Mouse (Mus musculus): ENCODE measurements around the gene Scpep1. TPM values are rescaled to one million over a fixed set of nuclear protein-coding genes. Genes with fewer than 3 reads are reported as not detected.
"Not testable (repeated sequence)": the region's sequence is repeated elsewhere in the genome, so short reads cannot be mapped to it uniquely, and the experiment has no call there.

Gene Scpep1
- polyA plus RNA-seq, 1 experiment from 2014 or later = 57.4 TPM

GRCm38 (mm10) chr11:88890904-88891303 is 64.4 kb downstream of the Scpep1 start:
- not testable (repeated sequence) for H3K4me2 ChIP-seq; H3K27me3 ChIP-seq (replicated peaks; ENCODE audit: control insufficient read depth, insufficient read depth, low read length); H3K9ac ChIP-seq (ENCODE audit: low read depth, low read length); ATAC-seq (replicated peaks; ENCODE audit: low FRiP score); H3K4me3 ChIP-seq (ENCODE audit: low read depth, low read length); H3K4me1 ChIP-seq (replicated peaks; ENCODE audit: control insufficient read depth, insufficient read depth, low read length); H3K36me3 ChIP-seq (ENCODE audit: control insufficient read depth, insufficient read depth, low read length); H3K27ac ChIP-seq (ENCODE audit: low read depth, low read length); DNase-seq (ENCODE audit: low spot score); H3K9me3 ChIP-seq (ENCODE audit: control insufficient read depth, low read length)
- 90% methylated on average over 6 of the region's 11 CpGs for WGBS

GRCm38 (mm10) chr11:88888996-88889395 is 66.3 kb downstream of the Scpep1 start:
- H3K36me3 ChIP-seq (ENCODE audit: control insufficient read depth, insufficient read depth, low read length) = no peaks in the 10 kb centered on the region
- 82% methylated on average over 2 of the region's 2 CpGs for WGBS
- DNase-seq (ENCODE audit: low spot score) (no peak), ATAC-seq (replicated peaks; ENCODE audit: low FRiP score) (no peak)
- H3K27ac ChIP-seq (ENCODE audit: low read depth, low read length) = no peak overlapping the region
- no peak overlapping the region for H3K4me2 ChIP-seq
- H3K4me3 ChIP-seq (ENCODE audit: low read depth, low read length) = no peak overlapping the region
- no peak overlapping the region for H3K9ac ChIP-seq (ENCODE audit: low read depth, low read length)
- no peaks in the 10 kb centered on the region for H3K27me3 ChIP-seq (replicated peaks; ENCODE audit: control insufficient read depth, insufficient read depth, low read length)
- H3K4me1 ChIP-seq (replicated peaks; ENCODE audit: control insufficient read depth, insufficient read depth, low read length) = no peaks in the 10 kb centered on the region
- no peaks in the 10 kb centered on the region for H3K9me3 ChIP-seq (ENCODE audit: control insufficient read depth, low read length)

- H3K9ac ChIP-seq (ENCODE audit: low read depth, low read length) = no peak overlapping the region
- H3K4me3 ChIP-seq (ENCODE audit: low read depth, low read length) = no peak overlapping the region
- H3K9me3 ChIP-seq (ENCODE audit: control insufficient read depth, low read length) = no peaks in the 10 kb centered on the region
- no peak overlapping the region for H3K27ac ChIP-seq (ENCODE audit: low read depth, low read length)
- no peaks in the 10 kb centered on the region for H3K27me3 ChIP-seq (replicated peaks; ENCODE audit: control insufficient read depth, insufficient read depth, low read length)
- no peaks in the 10 kb centered on the region for H3K36me3 ChIP-seq (ENCODE audit: control insufficient read depth, insufficient read depth, low read length)
- DNase-seq (ENCODE audit: low spot score) = no peak
- no peaks in the 10 kb centered on the region for H3K4me1 ChIP-seq (replicated peaks; ENCODE audit: control insufficient read depth, insufficient read depth, low read length)
- WGBS = 67% methylated on average over 8 of the region's 8 CpGs
- ATAC-seq (replicated peaks; ENCODE audit: low FRiP score) = no peak
- H3K4me2 ChIP-seq = no peak overlapping the region
These were observed 70.7 kb downstream of the Scpep1 start for GRCm38 (mm10) chr11:88884376-88885065.

- no peaks in the 10 kb centered on the region for H3K36me3 ChIP-seq (ENCODE audit: control insufficient read depth, insufficient read depth, low read length)
- ATAC-seq (replicated peaks; ENCODE audit: low FRiP score) (no peak), DNase-seq (ENCODE audit: low spot score) (no peak)
- H3K4me2 ChIP-seq = no peak overlapping the region
- no peaks in the 10 kb centered on the region for H3K9me3 ChIP-seq (ENCODE audit: control insufficient read depth, low read length)
- H3K4me1 ChIP-seq (replicated peaks; ENCODE audit: control insufficient read depth, insufficient read depth, low read length) = 0 out of 2 replicates have a peak, but pooled peaks cover 4% of the 10 kb centered on the region
- H3K27ac ChIP-seq (ENCODE audit: low read depth, low read length) = no peak overlapping the region
- no peak overlapping the region for H3K4me3 ChIP-seq (ENCODE audit: low read depth, low read length)
- H3K9ac ChIP-seq (ENCODE audit: low read depth, low read length) = no peak overlapping the region
- peaks cover 14% of the 10 kb centered on the region for H3K27me3 ChIP-seq (replicated peaks; ENCODE audit: control insufficient read depth, insufficient read depth, low read length)
- whole genome bisulfite sequencing = 85% methylated on average over 12 of the region's 12 CpGs
These were observed 77.3 kb downstream of the Scpep1 start for GRCm38 (mm10) chr11:88878011-88878410.

Other genes with a start within 250 kb of the Scpep1 start
- gene Msi2, start 237.0 kb downstream of the Scpep1 start, polyA plus RNA-seq (2014; fragmentation: Nextera tagmentation; extraction: Ambion mirVana) = 7.1 and 8.2 TPM in 2 replicates
- 17.3 and 18.9 TPM in 2 replicates for gene Akap1, start 90.9 kb downstream of the Scpep1 start, polyA plus RNA-seq (2014; fragmentation: Nextera tagmentation; extraction: Ambion mirVana)
- not detected in 2 replicates for gene Elobl, start 11.5 kb upstream of the Scpep1 start, polyA plus RNA-seq (2014; fragmentation: Nextera tagmentation; extraction: Ambion mirVana)
- gene Coil, start 14.8 kb upstream of the Scpep1 start, polyA plus RNA-seq (2014; fragmentation: Nextera tagmentation; extraction: Ambion mirVana) = 9.3 and 9.5 TPM in 2 replicates
- gene Trim25, start 43.9 kb upstream of the Scpep1 start, polyA plus RNA-seq (2014; fragmentation: Nextera tagmentation; extraction: Ambion mirVana) = 20.6 and 21.1 TPM in 2 replicates
- 1.8 and 1.9 TPM in 2 replicates for gene Dgke, start 111.4 kb upstream of the Scpep1 start, polyA plus RNA-seq (2014; fragmentation: Nextera tagmentation; extraction: Ambion mirVana)
- not detected in 2 replicates for gene Gm525, start 118.4 kb upstream of the Scpep1 start, polyA plus RNA-seq (2014; fragmentation: Nextera tagmentation; extraction: Ambion mirVana)